Mouse (Mus musculus): ENCODE results near the gene Serinc3.
"Not testable (repeated sequence)": the region's sequence is repeated elsewhere in the genome, so short reads cannot be mapped to it uniquely, and the experiment has no call there.

The Serinc3 gene

GRCm38 (mm10) chr2:163631223-163631622 is 13.7 kb downstream of the Serinc3 start:
- no peak for DNase-seq (ENCODE audit: low spot score in 2 of 2)

- not testable (repeated sequence) for DNase-seq (ENCODE audit: low spot score in 2 of 2)
These were observed 23.5 kb downstream of the Serinc3 start for GRCm38 (mm10) chr2:163621401-163621800.

- DNase-seq (ENCODE audit: low spot score in 2 of 2): no peak
These were observed 24.5 kb downstream of the Serinc3 start for GRCm38 (mm10) chr2:163620451-163620850.

- DNase-seq (ENCODE audit: low spot score in 2 of 2): no peak
These were observed 27.1 kb downstream of the Serinc3 start for GRCm38 (mm10) chr2:163617874-163618273.

GRCm38 (mm10) chr2:163617232-163617863 is 27.6 kb downstream of the Serinc3 start:
- no peak for DNase-seq (ENCODE audit: low spot score in 2 of 2)

GRCm38 (mm10) chr2:163616652-163617227 is 28.2 kb downstream of the Serinc3 start:
- no peak for DNase-seq (ENCODE audit: low spot score in 2 of 2)

GRCm38 (mm10) chr2:163615906-163616651 is 28.9 kb downstream of the Serinc3 start:
- no peak for DNase-seq (ENCODE audit: low spot score in 2 of 2)

- no peak for DNase-seq (ENCODE audit: low spot score in 2 of 2)
These were observed 29.5 kb downstream of the Serinc3 start for GRCm38 (mm10) chr2:163615401-163615800.

- no peak for DNase-seq (ENCODE audit: low spot score in 2 of 2)
These were observed 30.9 kb downstream of the Serinc3 start for GRCm38 (mm10) chr2:163613990-163614389.

GRCm38 (mm10) chr2:163613206-163613605 is 31.7 kb downstream of the Serinc3 start:
- DNase-seq (ENCODE audit: low spot score in 2 of 2): no peak

- DNase-seq (ENCODE audit: low spot score in 2 of 2): no peak
These were observed 33.8 kb downstream of the Serinc3 start for GRCm38 (mm10) chr2:163611176-163611575.

- no peak for DNase-seq (ENCODE audit: low spot score in 2 of 2)
These were observed 35.5 kb downstream of the Serinc3 start for GRCm38 (mm10) chr2:163609281-163609975.

- no peak for DNase-seq (ENCODE audit: low spot score in 2 of 2)
These were observed 36.9 kb downstream of the Serinc3 start for GRCm38 (mm10) chr2:163608008-163608407.

GRCm38 (mm10) chr2:163606161-163606560 is 38.8 kb downstream of the Serinc3 start:
- DNase-seq (ENCODE audit: low spot score in 2 of 2): no peak

GRCm38 (mm10) chr2:163602101-163602971 is 42.6 kb downstream of the Serinc3 start, which contains the start of gene Ttpal:
Ttpal (plus strand) TSS chr2:163602314.
- peak; percentile 81 to 85 for DNase-seq (ENCODE audit: low spot score in 2 of 2)

- no peak for DNase-seq (ENCODE audit: low spot score in 2 of 2)
These were observed 43.2 kb downstream of the Serinc3 start for GRCm38 (mm10) chr2:163601712-163602100.

- DNase-seq (ENCODE audit: low spot score in 2 of 2): no peak
These were observed 43.9 kb downstream of the Serinc3 start for GRCm38 (mm10) chr2:163601066-163601465.

- DNase-seq (ENCODE audit: low spot score in 2 of 2): peak; percentile 34 to 81
These were observed 45.7 kb downstream of the Serinc3 start for GRCm38 (mm10) chr2:163599226-163599625.

GRCm38 (mm10) chr2:163597661-163598060 is 47.3 kb downstream of the Serinc3 start:
- DNase-seq (ENCODE audit: low spot score in 2 of 2): peak; percentile 71 to 75

- DNase-seq (ENCODE audit: low spot score in 2 of 2): no peak
These were observed 48.1 kb downstream of the Serinc3 start for GRCm38 (mm10) chr2:163596873-163597155.

GRCm38 (mm10) chr2:163596057-163596872 is 48.7 kb downstream of the Serinc3 start:
- DNase-seq (ENCODE audit: low spot score in 2 of 2): no peak
